Mouse (Mus musculus) bone marrow macrophage, adult 2 months (primary cell): ENCODE measurements around the gene Nsun7.

Experiments
- CTCF ChIP-seq: IDR thresholded peaks from 2 replicates; pipeline ENCODE4 v1.5.1; 2012; ENCODE audit warnings: low read depth, mild to moderate bottlenecking, low read length, moderate library complexity
- POLR2A ChIP-seq: IDR thresholded peaks from 2 replicates; pipeline ENCODE4 v1.6.1; 2012; ENCODE audit warnings: mild to moderate bottlenecking, low read depth, low read length, borderline replicate concordance

- no peak for TF ChIP-seq CTCF
- TF ChIP-seq POLR2A = no peak
Measured at GRCm38 (mm10) chr5:66302085-66302815, 42.6 kb downstream of the Nsun7 start.
